Mouse (Mus musculus) layer of hippocampus, postnatal 36 days (tissue): Measurements from ENCODE around the gene Atp11a. TPM values are rescaled to one million over a fixed set of nuclear protein-coding genes. Genes with fewer than 3 reads are reported as not detected.

Experiments used
- DNase-seq, 2 experiments: peaks; one replicate each; pipeline ENCODE4 v3.0.0; 2022
- total RNA-seq, 2 experiments: library from RNA; stranded (reverse); gene quantifications; 2 replicates each; pipeline ENCODE4 v1.2.3; 2021

The Atp11a gene
- total RNA-seq, 2 experiments from 2014 or later = 51.5 to 61.5 TPM

- DNase-seq = peak in 1 of 2 experiments; percentile 30
Measured at GRCm38 (mm10) chr8:12873357-12874046, 116.7 kb downstream of the Atp11a start, which contains the start of gene Mcf2l. Gene Mcf2l, plus strand, starts transcription at chr8:12873806.

GRCm38 (mm10) chr8:12874194-12874791 is 117.5 kb downstream of the Atp11a start:
- DNase-seq = no peak

GRCm38 (mm10) chr8:12874971-12875370 is 118.2 kb downstream of the Atp11a start:
- DNase-seq = no peak

- DNase-seq = no peak
Measured at GRCm38 (mm10) chr8:12877126-12877525, 120.3 kb downstream of the Atp11a start.

GRCm38 (mm10) chr8:12880163-12880562 is 123.3 kb downstream of the Atp11a start:
- no peak for DNase-seq

GRCm38 (mm10) chr8:12883051-12884004 is 126.5 kb downstream of the Atp11a start:
- DNase-seq = no peak

- no peak for DNase-seq
Measured at GRCm38 (mm10) chr8:12887772-12888435, 131.1 kb downstream of the Atp11a start.

GRCm38 (mm10) chr8:12889046-12889598 is 132.3 kb downstream of the Atp11a start:
- no peak for DNase-seq

GRCm38 (mm10) chr8:12892882-12893446 is 136.2 kb downstream of the Atp11a start:
- no peak for DNase-seq

GRCm38 (mm10) chr8:12893797-12894578 is 137.2 kb downstream of the Atp11a start:
- no peak for DNase-seq

GRCm38 (mm10) chr8:12894783-12895534 is 138.1 kb downstream of the Atp11a start:
- DNase-seq = no peak

- no peak for DNase-seq
Measured at GRCm38 (mm10) chr8:12895535-12896150, 138.8 kb downstream of the Atp11a start.

- DNase-seq = peak; percentile 43 to 57
Measured at GRCm38 (mm10) chr8:12896494-12897373, 139.9 kb downstream of the Atp11a start.

- DNase-seq = no peak
Measured at GRCm38 (mm10) chr8:12897815-12898214, 141.0 kb downstream of the Atp11a start.

GRCm38 (mm10) chr8:12903790-12904415 is 147.1 kb downstream of the Atp11a start:
- DNase-seq = no peak

- DNase-seq = no peak
Measured at GRCm38 (mm10) chr8:12905122-12905521, 148.3 kb downstream of the Atp11a start.

GRCm38 (mm10) chr8:12905599-12906321 is 148.9 kb downstream of the Atp11a start:
- no peak for DNase-seq
